Mouse (Mus musculus) midbrain, embryonic 11.5 days (tissue): ENCODE measurements around the gene Cyb5r2. TPM values are rescaled to one million over a fixed set of nuclear protein-coding genes. Genes with fewer than 3 reads are reported as not detected.

ENCODE experiments used
- ATAC-seq: fragments of 200-750 bp; cut with Nextera tagmentation; 2 replicates; pipeline ENCODE4 v1.8.0; 2017; ENCODE audit warnings: moderate TSS enrichment, moderate library complexity; ENCODE audit not compliant: low FRiP score
- DNase-seq: peaks from one replicate; pipeline ENCODE4 v3.0.0; 2015; ENCODE audit warnings: low spot score; ENCODE audit errors: missing footprints
- H3K27ac ChIP-seq: fragments of 300-500 bp; sonication (generic); 2 replicates; pipeline ENCODE4 v1.5.1; 2014; ENCODE audit warnings: low read depth, low read length
- H3K27me3 ChIP-seq: fragments of 300-500 bp; sonication (generic); 2 replicates; pipeline ENCODE4 v1.6.1; 2014; ENCODE audit warnings: mild to moderate bottlenecking, low read length, moderate library complexity, mixed read lengths; ENCODE audit not compliant: control insufficient read depth, insufficient read depth
- H3K36me3 ChIP-seq: fragments of 300-500 bp; sonication (generic); 2 replicates; pipeline ENCODE4 v1.6.1; 2014; ENCODE audit warnings: mild to moderate bottlenecking, low read length, moderate library complexity, mixed read lengths; ENCODE audit not compliant: control insufficient read depth, insufficient read depth
- H3K4me1 ChIP-seq: fragments of 300-500 bp; sonication (generic); 2 replicates; pipeline ENCODE4 v1.6.1; 2014; ENCODE audit warnings: low read length; ENCODE audit not compliant: control insufficient read depth, insufficient read depth
- H3K4me2 ChIP-seq: fragments of 300-500 bp; sonication (generic); 2 replicates; pipeline ENCODE4 v1.6.1; 2014; ENCODE audit warnings: mild to moderate bottlenecking, moderate library complexity
- H3K4me3 ChIP-seq: fragments of 300-500 bp; sonication (generic); 2 replicates; pipeline ENCODE4 v1.5.1; 2014; ENCODE audit warnings: low read depth, low read length
- H3K9ac ChIP-seq: fragments of 300-500 bp; sonication (generic); 2 replicates; pipeline ENCODE4 v1.6.1; 2014; ENCODE audit warnings: low read length
- H3K9me3 ChIP-seq: fragments of 300-500 bp; sonication (generic); 2 replicates; pipeline ENCODE4 v1.6.1; 2016; ENCODE audit warnings: low read length; ENCODE audit not compliant: control insufficient read depth
- WGBS: fragments of 180-500 bp; shearing (Covaris S2); extraction: QIAGEN DNeasy Blood & Tissue Kit; methylation state at CpG from one replicate; pipeline ENCODE4 v1.1.7; 2014; 5-methylcytosine and 5-hydroxymethylcytosine counted together
- polyA plus RNA-seq: library from polyadenylated mRNA; unstranded; fragments of >200 nt; fragmentation: Nextera tagmentation; extraction: Ambion mirVana; gene quantifications from 2 replicates; pipeline ENCODE4 v1.2.1, GENCODE M21; 2014

The Cyb5r2 gene
- polyA plus RNA-seq: 0.56 TPM in 1 of 2 replicates, not detected in the other

- peak; percentile 88 for DNase-seq
- H3K9ac ChIP-seq: peak within 1 kb of the TSS; percentile 57
These were observed at the start of gene Cyb5r2 for GRCm38 (mm10) chr7:107757308-107758151. TSS of gene Cyb5r2 (minus strand) at chr7:107758032.

GRCm38 (mm10) chr7:107802138-107802537, 44.3 kb upstream of the Cyb5r2 start:
- no peaks in the 10 kb centered on the region for H3K9me3 ChIP-seq
- no peaks in the 10 kb centered on the region for H3K4me1 ChIP-seq
- no peak overlapping the region for H3K4me2 ChIP-seq
- no peaks in the 10 kb centered on the region for H3K27me3 ChIP-seq
- no peaks in the 10 kb centered on the region for H3K36me3 ChIP-seq
- ATAC-seq: no peak
- DNase-seq: peak; percentile 19
- H3K9ac ChIP-seq: no peak overlapping the region
- WGBS: 85% methylated on average over 3 of the region's 3 CpGs
- H3K27ac ChIP-seq: no peak overlapping the region
- no peak overlapping the region for H3K4me3 ChIP-seq

More at GRCm38 (mm10) chr7:107757308-107758151, at the start of gene Cyb5r2:
- Histone ChIP-seq H3K4me3 (peak within 1 kb of the TSS; percentile 21), H3K9me3 (no peaks in the 10 kb centered on the region), H3K4me2 (peak within 1 kb of the TSS; percentile 53), H3K27ac (no peak within 1 kb of the TSS), H3K27me3 (no peaks in the 10 kb centered on the region), H3K4me1 (peaks cover 3% of the 10 kb centered on the region; the same call in 1 of the 2 replicates), H3K36me3 (no peaks in the 10 kb centered on the region)
- peak; percentile 88 for ATAC-seq
- WGBS: 15% methylated on average over 23 of the region's 23 CpGs

DNA sequence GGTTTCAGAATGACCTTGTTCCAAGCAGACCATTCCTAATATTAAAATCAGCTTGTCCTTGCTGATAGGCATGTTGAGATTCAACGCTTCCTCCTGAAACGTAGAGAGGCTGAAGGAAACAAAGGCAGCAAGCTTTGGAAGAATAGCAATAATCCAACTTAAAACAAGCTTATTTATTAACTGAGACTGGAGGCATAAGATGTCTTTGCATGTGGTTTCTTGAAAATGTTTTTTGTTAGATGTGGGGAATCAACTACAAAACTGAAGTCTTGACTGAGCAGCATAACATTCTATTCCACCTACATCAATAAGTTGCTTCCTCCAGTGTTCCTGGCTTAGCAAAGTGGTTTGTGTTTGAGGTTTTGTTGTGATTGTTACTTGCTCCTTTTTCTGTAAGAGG, 43.3 kb upstream of the Cyb5r2 start, which contains the start of gene Ovch2:
Ovch2 (minus strand) TSS at position 101 of the 400 bp plus-strand sequence.
- Histone ChIP-seq H3K9me3 (no peaks in the 10 kb centered on the region), H3K4me3 (no peak within 1 kb of the TSS), H3K9ac (no peak within 1 kb of the TSS), H3K27me3 (no peaks in the 10 kb centered on the region), H3K4me2 (no peak within 1 kb of the TSS), H3K27ac (no peak within 1 kb of the TSS), H3K4me1 (no peaks in the 10 kb centered on the region), H3K36me3 (no peaks in the 10 kb centered on the region)
- DNase-seq: peak; percentile 14
- ATAC-seq: no peak
- WGBS: 87% methylated on average over 2 of the region's 2 CpGs

DNA sequence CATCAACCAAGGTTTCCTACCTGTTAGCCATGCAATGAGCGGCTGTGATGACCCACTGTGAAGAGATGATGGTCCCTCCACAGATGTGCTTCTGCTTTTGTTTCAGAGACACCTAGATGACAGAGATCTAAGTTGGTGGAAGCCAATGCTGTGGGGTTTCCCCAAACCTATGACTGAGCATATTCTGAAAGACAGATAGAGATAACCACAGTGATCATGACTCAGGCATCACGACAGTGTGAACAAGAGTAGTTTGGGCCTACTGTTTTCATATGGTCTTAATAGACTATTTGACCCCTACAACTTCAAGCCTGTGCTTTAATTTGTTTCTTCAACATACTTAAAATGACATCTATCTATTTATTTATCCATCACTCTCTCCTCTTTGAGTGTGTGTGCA, 38.7 kb upstream of the Cyb5r2 start:
- Histone ChIP-seq H3K4me3 (no peak overlapping the region), H3K27me3 (no peaks in the 10 kb centered on the region), H3K27ac (no peak overlapping the region), H3K4me2 (no peak overlapping the region), H3K4me1 (no peaks in the 10 kb centered on the region), H3K9me3 (no peaks in the 10 kb centered on the region), H3K9ac (no peak overlapping the region), H3K36me3 (no peaks in the 10 kb centered on the region)
- WGBS: 93% methylated on average over 2 of the region's 2 CpGs
- DNase-seq (no peak), ATAC-seq (no peak)

- Histone ChIP-seq H3K4me1 (no peaks in the 10 kb centered on the region), H3K4me2 (no peak overlapping the region), H3K9ac (no peak overlapping the region), H3K27ac (no peak overlapping the region), H3K27me3 (no peaks in the 10 kb centered on the region), H3K4me3 (no peak overlapping the region), H3K9me3 (no peaks in the 10 kb centered on the region), H3K36me3 (no peaks in the 10 kb centered on the region)
- 0 out of 2 replicates have a peak, but pooled peaks have one; percentile 14 for ATAC-seq
- DNase-seq: no peak
- 65% methylated on average over 3 of the region's 3 CpGs for WGBS
These were observed 30.3 kb upstream of the Cyb5r2 start for GRCm38 (mm10) chr7:107787977-107788620.

GRCm38 (mm10) chr7:107779611-107780010, 21.8 kb upstream of the Cyb5r2 start:
- H3K4me3 ChIP-seq: no peak overlapping the region
- WGBS: 47% methylated on average over 4 of the region's 4 CpGs
- H3K9ac ChIP-seq: no peak overlapping the region
- no peak overlapping the region for H3K27ac ChIP-seq
- H3K9me3 ChIP-seq: no peaks in the 10 kb centered on the region
- H3K4me1 ChIP-seq: no peaks in the 10 kb centered on the region
- no peak for ATAC-seq
- no peaks in the 10 kb centered on the region for H3K27me3 ChIP-seq
- peak; percentile 85 for DNase-seq
- no peak overlapping the region for H3K4me2 ChIP-seq
- H3K36me3 ChIP-seq: no peaks in the 10 kb centered on the region

DNA sequence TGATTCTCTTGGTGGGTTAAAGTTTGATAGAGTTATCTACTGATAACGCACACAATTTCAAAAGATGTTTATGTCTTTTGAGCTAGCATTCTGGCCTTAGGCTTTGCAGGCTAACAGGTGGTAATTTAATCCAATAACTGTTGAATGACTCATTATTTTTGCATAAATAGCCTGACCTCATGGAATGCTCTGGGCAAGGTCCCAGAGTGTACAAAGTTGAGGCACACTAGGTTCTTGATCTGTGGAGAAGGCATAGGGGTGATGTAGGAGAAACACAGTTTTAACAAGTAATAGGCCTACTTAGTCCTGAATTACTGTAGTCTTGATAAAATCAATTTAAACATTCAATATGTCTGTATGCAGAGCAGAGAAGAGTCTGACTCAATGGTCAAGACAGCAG, 20.4 kb upstream of the Cyb5r2 start:
- H3K4me2 ChIP-seq: no peak overlapping the region
- DNase-seq (no peak), ATAC-seq (no peak)

DNA sequence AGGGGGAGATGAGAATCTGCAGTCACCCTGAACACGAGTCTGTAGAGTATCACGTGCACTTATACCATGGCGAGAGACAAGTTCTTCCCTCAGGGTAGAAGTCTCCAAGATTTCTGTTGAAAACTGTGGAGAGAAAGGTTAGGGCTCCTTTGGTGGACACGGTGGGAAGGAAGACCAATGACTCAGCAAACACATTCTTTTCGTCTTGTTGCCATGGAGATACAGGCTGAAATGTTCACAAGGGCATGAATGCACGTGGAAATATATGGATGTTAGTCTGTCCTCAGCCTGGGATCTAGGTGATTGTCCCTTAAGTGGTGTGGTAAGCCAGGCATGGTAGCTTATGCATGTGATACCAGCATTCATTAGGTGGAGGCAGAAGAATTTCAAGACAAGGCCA, 13.0 kb upstream of the Cyb5r2 start:
- DNase-seq (no peak), ATAC-seq (no peak)
- 65% methylated on average over 6 of the region's 6 CpGs for WGBS
- Histone ChIP-seq H3K4me2 (no peak overlapping the region), H3K36me3 (no peaks in the 10 kb centered on the region), H3K27me3 (no peaks in the 10 kb centered on the region), H3K4me3 (no peak overlapping the region), H3K9ac (no peak overlapping the region), H3K27ac (no peak overlapping the region), H3K4me1 (no peaks in the 10 kb centered on the region), H3K9me3 (no peaks in the 10 kb centered on the region)

More for the DNA sequence above, 20.4 kb upstream of the Cyb5r2 start:
- Histone ChIP-seq H3K27ac (no peak overlapping the region), H3K9me3 (no peaks in the 10 kb centered on the region), H3K27me3 (no peaks in the 10 kb centered on the region), H3K4me3 (no peak overlapping the region), H3K4me1 (no peaks in the 10 kb centered on the region), H3K36me3 (no peaks in the 10 kb centered on the region), H3K9ac (no peak overlapping the region)
- WGBS: 79% methylated on average over 1 of the region's 1 CpGs

GRCm38 (mm10) chr7:107756748-107757147, 1.1 kb downstream of the Cyb5r2 start:
- Histone ChIP-seq H3K36me3 (no peaks in the 10 kb centered on the region), H3K27me3 (no peaks in the 10 kb centered on the region), H3K9me3 (no peaks in the 10 kb centered on the region), H3K4me1 (peaks cover 3% of the 10 kb centered on the region; the same call in 1 of the 2 replicates), H3K4me3 (no peak overlapping the region), H3K27ac (no peak overlapping the region), H3K9ac (no peak overlapping the region), H3K4me2 (no peak overlapping the region)
- no peak for DNase-seq
- 98% methylated on average over 2 of the region's 2 CpGs for WGBS
- no peak for ATAC-seq
